Mouse (Mus musculus): ENCODE data around the gene Mlec.

- TF ChIP-seq POLR2A (IDR thresholded peaks at IDR 0.05; ENCODE audit: control insufficient read depth in 1 of 2, insufficient read depth in 1 of 2, low read depth in 1 of 2, low read length in 2 of 2, poor library complexity in 1 of 2), result no peak
- TF ChIP-seq EP300 (IDR thresholded peaks at IDR 0.05; ENCODE audit: low read depth in 1 of 2, low read length in 2 of 2), result no peak
- no peak for TF ChIP-seq USF1 (IDR thresholded peaks at IDR 0.05; ENCODE audit: low read depth, low read length)
- TF ChIP-seq CTCF (IDR thresholded peaks at IDR 0.05 in 2 of 3, conservative IDR thresholded peaks at IDR 0.05 in 1 of 3; ENCODE audit: control insufficient read depth in 1 of 3, insufficient read depth in 1 of 3, low read depth in 2 of 3, low read length in 3 of 3, poor library complexity in 1 of 3, severe bottlenecking in 1 of 3), result no peak
- TF ChIP-seq TBP (IDR thresholded peaks at IDR 0.05; ENCODE audit: low read depth, low read length), result no peak
- no peak for TF ChIP-seq ZMIZ1 (IDR thresholded peaks at IDR 0.05; ENCODE audit: low read depth, low read length)
- TF ChIP-seq RCOR1 (IDR thresholded peaks at IDR 0.05; ENCODE audit: low read depth, low read length), result no peak
- no peak for TF ChIP-seq KAT2A (conservative IDR thresholded peaks at IDR 0.05; ENCODE audit: low read depth, low read length)
- no peak for TF ChIP-seq GATA1 (IDR thresholded peaks at IDR 0.05; ENCODE audit: low read depth, low read length)
- no peak for TF ChIP-seq ELF1 (IDR thresholded peaks at IDR 0.05; ENCODE audit: low read depth, low read length)
These were observed 10.6 kb downstream of the Mlec start for GRCm38 (mm10) chr5:115147388-115147787.
